In genomic region chr3:33440500-33440899, GRCm38 (mm10) we compare ENCODE assay signal across 13 mouse cellular contexts.
DNase-seq lines count a peak whose midpoint lies in the region; ATAC-seq and TF ChIP-seq lines count a peak whose summit lies in the region.
"Had no signal": no experiment of that assay in that cellular context is flagged by ENCODE, and none has a peak within 500 bp of the region (broad histone marks: within the 10 kb centered on the region; RNA-seq: fewer than 3 reads in every experiment).

No protein-coding gene starts in this region.

- DNase-seq in layer of hippocampus, adult 11-12 months (ENCODE audit: low spot score) = peak; percentile 26
- no peak for DNase-seq in layer of hippocampus, adult 9-10 months (ENCODE audit: low spot score)
- peak; percentile 23 for DNase-seq in embryo, embryonic 9.5 days (ENCODE audit: extremely low spot score)
- peak; percentile 71 for DNase-seq in hindbrain, postnatal 0 days (ENCODE audit: low spot score)
- no peak for DNase-seq in heart, postnatal 4 days
- DNase-seq in spleen, postnatal 36 days (ENCODE audit: low spot score in 2 of 2) = no peak
- no peak for DNase-seq in kidney, postnatal 25 days
- DNase-seq: B cell, adult 2 months; heart, postnatal 14 days had no signal

- H3K27ac ChIP-seq in hindbrain, postnatal 0 days = no peak overlapping the region
- no peak overlapping the region; the same call in 1 of the 2 replicates for H3K27ac ChIP-seq in midbrain, embryonic 16.5 days (ENCODE audit: low read length)
- H3K27ac ChIP-seq: embryonic facial prominence, embryonic 12.5 days; liver, embryonic 14.5 days; stomach, embryonic 15.5 days had no signal

- H3K9ac ChIP-seq in hindbrain, postnatal 0 days (replicated peaks; ENCODE audit: low read length) = no peak overlapping the region
- no peak overlapping the region for H3K9ac ChIP-seq in midbrain, embryonic 16.5 days (ENCODE audit: low read depth, low read length)
- H3K9ac ChIP-seq: embryonic facial prominence, embryonic 12.5 days; liver, embryonic 14.5 days; stomach, embryonic 15.5 days had no signal

- no peak for TF ChIP-seq CTCF in hindbrain, postnatal 0 days (IDR thresholded peaks at IDR 0.05; ENCODE audit: low read depth)

- H3K4me2 ChIP-seq in hindbrain, postnatal 0 days (ENCODE audit: low read depth, low read length) = no peak overlapping the region
- H3K4me2 ChIP-seq in midbrain, embryonic 16.5 days (ENCODE audit: low read length) = no peak overlapping the region
- H3K4me2 ChIP-seq: embryonic facial prominence, embryonic 12.5 days; stomach, embryonic 15.5 days had no signal

- no peaks in the 10 kb centered on the region for H3K9me3 ChIP-seq in hindbrain, postnatal 0 days (ENCODE audit: low read length)
- H3K9me3 ChIP-seq in midbrain, embryonic 16.5 days (replicated peaks; ENCODE audit: control insufficient read depth, low read length, poor library complexity, severe bottlenecking) = no peaks in the 10 kb centered on the region
- H3K9me3 ChIP-seq: embryonic facial prominence, embryonic 12.5 days; stomach, embryonic 15.5 days had no signal

- H3K36me3 ChIP-seq in hindbrain, postnatal 0 days (ENCODE audit: insufficient read depth, low read length) = no peaks in the 10 kb centered on the region
- H3K36me3 ChIP-seq in midbrain, embryonic 16.5 days (ENCODE audit: control insufficient read depth, insufficient read depth, low read length) = no peaks in the 10 kb centered on the region
- H3K36me3 ChIP-seq: embryonic facial prominence, embryonic 12.5 days; stomach, embryonic 15.5 days had no signal

- no peak overlapping the region for H3K4me3 ChIP-seq in hindbrain, postnatal 0 days (ENCODE audit: low read length)
- H3K4me3 ChIP-seq in midbrain, embryonic 16.5 days (ENCODE audit: low read depth, low read length) = no peak overlapping the region
- H3K4me3 ChIP-seq: embryonic facial prominence, embryonic 12.5 days; stomach, embryonic 15.5 days had no signal

- ATAC-seq in hindbrain, postnatal 0 days = peak; percentile 64; the same call in 1 of the 2 replicates
- peak; percentile 85 for ATAC-seq in midbrain, embryonic 16.5 days

- H3K4me1 ChIP-seq in hindbrain, postnatal 0 days (ENCODE audit: insufficient read depth, low read length) = no peaks in the 10 kb centered on the region
- H3K4me1 ChIP-seq in midbrain, embryonic 16.5 days (ENCODE audit: control insufficient read depth, insufficient read depth, low read length) = no peaks in the 10 kb centered on the region
- H3K4me1 ChIP-seq: embryonic facial prominence, embryonic 12.5 days; stomach, embryonic 15.5 days had no signal

- no peaks in the 10 kb centered on the region for H3K27me3 ChIP-seq in hindbrain, postnatal 0 days (ENCODE audit: insufficient read depth, low read length)
- H3K27me3 ChIP-seq in midbrain, embryonic 16.5 days (ENCODE audit: control insufficient read depth, insufficient read depth, low read depth, low read length) = no peaks in the 10 kb centered on the region
- H3K27me3 ChIP-seq: embryonic facial prominence, embryonic 12.5 days; stomach, embryonic 15.5 days had no signal

Comparison
In these comparisons a context has a peak if more than half of its experiments do, and no peak if none do; other contexts are left out.
1. DNase-seq: peak in layer of hippocampus, adult 11-12 months (single experiment), embryo, embryonic 9.5 days (single experiment) and hindbrain, postnatal 0 days (single experiment); none in layer of hippocampus, adult 9-10 months (single experiment), heart, postnatal 4 days (single experiment), spleen, postnatal 36 days (0 of 2) and kidney, postnatal 25 days (0 of 2).